Mouse (Mus musculus) E14TG2a.4 (cell line): Measurements from ENCODE around the gene Sart3.
A peak's percentile ranks its signal among the peaks of the same experiment; 100 is the strongest.
"Not testable (repeated sequence)": the region's sequence is repeated elsewhere in the genome, so short reads cannot be mapped to it uniquely, and the experiment has no call there.

Source experiments
- H3K27me3 ChIP-seq: 2 replicates; pipeline ENCODE4 v1.6.1; 2014; ENCODE audit warnings: low read length, control low read depth; ENCODE audit not compliant: insufficient read depth
- H3K36me3 ChIP-seq: 2 replicates; pipeline ENCODE4 v1.6.1; 2014; ENCODE audit warnings: low read length, control low read depth; ENCODE audit not compliant: insufficient read depth
- H3K4me1 ChIP-seq: replicated peaks from 2 replicates; pipeline ENCODE4 v1.6.1; 2014; ENCODE audit warnings: low read depth, low read length, control low read depth
- H3K4me3 ChIP-seq: replicated peaks from 2 replicates; pipeline ENCODE4 v1.5.1; 2014; ENCODE audit warnings: mild to moderate bottlenecking, low read length
- H3K9me3 ChIP-seq: 2 replicates; pipeline ENCODE4 v1.6.1; 2014; ENCODE audit warnings: low read length, control low read depth
- CTCF ChIP-seq: conservative IDR thresholded peaks from 2 replicates; pipeline ENCODE4 v1.5.1; 2014; ENCODE audit warnings: low read length
- NANOG ChIP-seq: IDR thresholded peaks from 2 replicates; pipeline ENCODE4 v1.6.1; 2014; ENCODE audit warnings: borderline replicate concordance, low read length, mixed read lengths
- POU5F1 ChIP-seq: IDR thresholded peaks from 2 replicates; pipeline ENCODE4 v1.6.1; 2014; ENCODE audit warnings: low read length, borderline replicate concordance

Sart3 gene

DNA sequence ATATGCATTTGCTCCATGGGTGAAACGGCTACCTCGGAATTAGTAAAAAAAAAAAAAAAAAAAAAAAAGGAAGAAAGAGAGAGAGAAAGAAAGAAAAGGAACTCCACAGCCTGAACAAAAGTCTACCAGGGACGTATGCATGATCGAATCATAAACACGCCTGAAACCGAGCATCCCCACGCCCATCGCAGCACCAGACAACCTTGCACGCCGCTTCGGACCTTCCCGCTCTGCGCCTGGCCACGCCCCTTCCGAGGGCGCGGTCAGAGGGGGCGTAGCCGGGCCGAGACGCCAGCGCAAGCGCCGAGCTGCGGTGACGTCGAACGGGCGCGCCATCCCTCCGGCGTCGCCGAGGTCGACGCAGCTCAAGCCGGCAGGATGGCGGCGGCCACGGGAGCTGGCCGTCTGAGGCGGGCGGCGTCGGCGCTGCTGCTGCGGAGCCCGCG, at the start of gene Sart3, which contains the start of gene Iscu:
Gene Sart3 (minus strand): TSS at position 61 of the 446 bp plus-strand sequence.
Gene Iscu (plus strand): TSS at position 299 of the 446 bp plus-strand sequence.
- peaks cover 64% of the 10 kb centered on the region for H3K36me3 ChIP-seq
- peaks cover 60% of the 10 kb centered on the region for H3K4me1 ChIP-seq
- no peaks in the 10 kb centered on the region for H3K27me3 ChIP-seq
- H3K4me3 ChIP-seq = peak within 1 kb of the TSS; percentile 99
- TF ChIP-seq NANOG (no peak), CTCF (no peak), POU5F1 (no peak)
- H3K9me3 ChIP-seq = no peaks in the 10 kb centered on the region

DNA sequence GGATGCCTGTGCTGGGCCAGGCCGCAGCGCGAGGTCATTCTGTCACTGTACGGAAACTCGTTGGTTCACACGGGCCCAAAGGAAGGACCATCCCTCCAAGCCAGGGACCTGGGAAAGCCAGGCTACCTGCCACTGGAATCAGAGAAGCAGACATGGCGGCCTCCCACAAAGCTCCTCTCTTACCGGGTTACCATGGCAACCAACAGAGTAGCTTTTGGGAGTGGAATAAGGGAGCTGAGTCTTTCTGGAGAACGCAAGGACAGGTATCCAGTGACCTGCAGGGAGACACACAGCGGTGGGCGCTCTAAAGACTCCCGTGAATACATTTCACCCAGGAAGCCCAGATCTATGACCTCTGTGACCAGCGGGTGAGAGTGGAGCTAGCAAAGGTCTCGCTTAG, 46.3 kb upstream of the Sart3 start:
- Histone ChIP-seq H3K36me3 (no peaks in the 10 kb centered on the region), H3K4me3 (peak overlapping the region; percentile 68), H3K4me1 (peaks cover 44% of the 10 kb centered on the region), H3K27me3 (peaks cover 8% of the 10 kb centered on the region; the same call in 1 of the 2 replicates), H3K9me3 (no peaks in the 10 kb centered on the region)
- TF ChIP-seq NANOG = no peak
- no peak for TF ChIP-seq CTCF
- TF ChIP-seq POU5F1 = no peak

DNA sequence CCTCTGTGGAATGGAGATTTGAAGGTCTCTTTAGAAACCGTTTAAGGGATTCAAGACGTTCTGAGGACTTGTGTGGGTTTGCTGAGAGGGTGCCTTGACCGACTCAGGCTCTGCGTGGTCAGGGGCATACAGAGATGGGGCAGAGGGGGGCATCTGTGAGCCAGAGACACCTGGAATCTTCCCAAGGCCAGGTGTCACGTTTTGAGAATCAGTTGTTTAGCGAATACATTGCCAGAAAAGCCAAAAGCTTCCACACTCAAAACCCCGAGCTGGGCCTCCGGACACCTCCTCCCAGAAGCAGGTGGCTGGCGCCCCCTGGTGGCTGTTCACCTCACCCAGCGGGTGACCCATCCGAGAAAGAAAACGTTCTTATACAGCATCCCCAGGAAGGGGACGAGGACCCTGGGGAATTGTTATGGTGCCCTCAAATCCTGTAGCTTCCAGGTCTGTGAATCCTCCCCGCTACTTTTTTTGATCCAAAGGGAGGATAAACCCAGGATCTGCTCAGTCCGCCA, 43.4 kb upstream of the Sart3 start:
- Histone ChIP-seq H3K9me3 (no peaks in the 10 kb centered on the region), H3K36me3 (no peaks in the 10 kb centered on the region), H3K4me1 (peaks cover 44% of the 10 kb centered on the region), H3K27me3 (peaks cover 8% of the 10 kb centered on the region; the same call in 1 of the 2 replicates), H3K4me3 (no peak overlapping the region)
- peak; percentile 85 for TF ChIP-seq CTCF
- no peak for TF ChIP-seq NANOG

GRCm38 (mm10) chr5:113815041-113815389, 42.7 kb upstream of the Sart3 start:
- Histone ChIP-seq H3K4me1 (peaks cover 44% of the 10 kb centered on the region), H3K27me3 (peaks cover 7% of the 10 kb centered on the region; the same call in 1 of the 2 replicates), H3K4me3 (no peak overlapping the region), H3K9me3 (no peaks in the 10 kb centered on the region), H3K36me3 (no peaks in the 10 kb centered on the region)
- no peak for TF ChIP-seq CTCF
- no peak for TF ChIP-seq NANOG
- TF ChIP-seq POU5F1 = no peak

DNA sequence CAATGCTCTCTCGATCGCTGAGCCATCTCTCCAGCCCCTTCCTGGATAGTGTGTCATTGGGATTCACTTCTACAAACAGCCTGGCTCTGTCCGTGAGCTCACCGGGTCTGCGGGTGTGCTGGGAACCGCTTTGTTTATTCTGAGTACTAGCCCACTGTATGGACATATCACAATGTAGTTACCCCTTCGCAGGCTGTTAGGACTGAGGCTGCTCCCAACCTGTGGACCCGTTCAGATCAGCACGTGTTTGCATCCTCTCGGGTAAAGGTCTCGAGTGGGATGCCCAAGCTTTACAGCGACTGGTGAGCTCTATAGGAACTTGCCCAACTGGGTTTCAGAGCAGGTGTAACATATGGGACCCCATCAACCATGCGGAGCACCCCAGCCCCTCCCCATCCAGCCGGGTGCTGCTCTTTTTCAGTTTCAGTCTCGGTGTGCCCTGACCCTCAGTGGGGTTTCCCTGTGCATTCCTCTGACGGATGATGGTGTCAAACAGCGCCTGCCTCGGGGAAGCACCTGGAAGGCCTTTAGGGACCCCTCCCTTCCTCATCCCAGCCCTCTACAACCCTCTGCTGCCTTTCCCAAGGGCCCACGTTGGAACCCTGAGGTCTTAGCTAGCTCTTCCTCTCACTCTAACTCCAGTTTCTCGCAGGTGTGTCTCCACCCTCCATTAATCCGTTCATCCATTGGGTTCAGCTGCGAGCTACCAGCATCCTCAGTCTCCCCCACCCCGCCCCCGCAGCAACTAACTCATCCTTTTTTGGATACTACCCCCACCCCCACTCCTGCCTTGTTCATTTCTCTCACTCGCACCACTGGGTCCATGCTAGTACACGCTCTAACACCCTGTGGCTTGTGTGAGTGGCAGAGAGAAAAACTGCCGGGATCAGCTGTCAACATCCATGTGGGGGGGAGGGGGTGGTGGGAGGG, 42.1 kb upstream of the Sart3 start:
- TF ChIP-seq POU5F1 = no peak
- no peak for TF ChIP-seq NANOG
- no peak for TF ChIP-seq CTCF
- Histone ChIP-seq H3K27me3 (0 out of 2 replicates have a peak, but pooled peaks cover 3% of the 10 kb centered on the region), H3K4me3 (peak overlapping the region; percentile 35), H3K36me3 (no peaks in the 10 kb centered on the region), H3K4me1 (peaks cover 43% of the 10 kb centered on the region), H3K9me3 (no peaks in the 10 kb centered on the region)

DNA sequence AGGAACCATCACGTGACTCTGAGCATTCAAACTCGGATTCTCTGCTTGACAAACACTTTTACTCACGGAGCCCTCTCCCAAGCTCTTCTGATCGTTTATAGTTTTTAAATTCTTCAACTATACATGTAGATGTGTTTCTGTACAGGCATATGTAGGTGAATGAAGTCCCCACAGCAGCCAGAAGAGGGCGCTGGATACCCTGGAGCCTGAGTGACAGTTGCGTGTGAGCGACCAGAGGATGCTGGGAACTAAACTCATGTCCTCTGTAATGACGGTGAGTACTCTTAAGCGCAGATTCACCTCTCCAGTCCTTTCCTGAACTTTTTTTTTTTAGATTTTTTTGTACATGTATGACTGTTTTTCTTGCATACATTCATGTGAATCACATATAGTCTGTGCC, 41.3 kb upstream of the Sart3 start:
- peaks cover 35% of the 10 kb centered on the region for H3K4me1 ChIP-seq
- H3K9me3 ChIP-seq = no peaks in the 10 kb centered on the region
- no peak for TF ChIP-seq NANOG
- peak; percentile 77 for TF ChIP-seq CTCF
- TF ChIP-seq POU5F1 = no peak
- H3K4me3 ChIP-seq = peak overlapping the region; percentile 35
- H3K27me3 ChIP-seq = no peaks in the 10 kb centered on the region
- H3K36me3 ChIP-seq = no peaks in the 10 kb centered on the region

DNA sequence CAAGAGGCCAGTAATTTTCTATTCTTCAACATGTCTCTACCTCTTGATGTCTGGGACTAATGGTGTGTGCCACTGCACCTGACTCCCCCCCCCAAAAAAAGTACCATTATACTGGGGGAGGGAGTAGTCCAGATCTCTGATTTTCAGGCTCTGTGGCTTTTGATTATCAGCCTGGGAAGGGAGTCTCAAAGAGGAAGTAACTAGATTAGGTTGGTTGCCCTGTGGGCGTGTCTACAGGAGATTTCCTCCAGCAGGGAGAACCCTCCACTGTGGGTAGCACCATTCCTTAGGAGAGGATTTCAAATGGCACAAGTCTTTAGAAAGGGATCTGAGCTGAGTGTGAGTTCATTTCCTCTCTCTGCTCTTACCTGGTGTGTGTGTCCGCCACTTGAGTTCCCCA, 40.3 kb upstream of the Sart3 start:
- Histone ChIP-seq H3K27me3 (0 out of 2 replicates have a peak, but pooled peaks cover 3% of the 10 kb centered on the region), H3K4me3 (no peak overlapping the region), H3K4me1 (peaks cover 32% of the 10 kb centered on the region), H3K9me3 (no peaks in the 10 kb centered on the region), H3K36me3 (no peaks in the 10 kb centered on the region)
- TF ChIP-seq NANOG (no peak), CTCF (no peak), POU5F1 (no peak)

- not testable (repeated sequence) for H3K4me3 ChIP-seq, H3K27me3 ChIP-seq, H3K9me3 ChIP-seq, H3K36me3 ChIP-seq
- peaks cover 32% of the 10 kb centered on the region for H3K4me1 ChIP-seq
These were observed 39.6 kb upstream of the Sart3 start for GRCm38 (mm10) chr5:113811824-113812420.
